Mouse (Mus musculus): Measurements from ENCODE around the gene Qk. TPM values are rescaled to one million over a fixed set of nuclear protein-coding genes. Genes with fewer than 3 reads are reported as not detected.

Gene Qk
- polyA plus RNA-seq, 2 experiments: 9.5 to 29.4 TPM

DNA sequence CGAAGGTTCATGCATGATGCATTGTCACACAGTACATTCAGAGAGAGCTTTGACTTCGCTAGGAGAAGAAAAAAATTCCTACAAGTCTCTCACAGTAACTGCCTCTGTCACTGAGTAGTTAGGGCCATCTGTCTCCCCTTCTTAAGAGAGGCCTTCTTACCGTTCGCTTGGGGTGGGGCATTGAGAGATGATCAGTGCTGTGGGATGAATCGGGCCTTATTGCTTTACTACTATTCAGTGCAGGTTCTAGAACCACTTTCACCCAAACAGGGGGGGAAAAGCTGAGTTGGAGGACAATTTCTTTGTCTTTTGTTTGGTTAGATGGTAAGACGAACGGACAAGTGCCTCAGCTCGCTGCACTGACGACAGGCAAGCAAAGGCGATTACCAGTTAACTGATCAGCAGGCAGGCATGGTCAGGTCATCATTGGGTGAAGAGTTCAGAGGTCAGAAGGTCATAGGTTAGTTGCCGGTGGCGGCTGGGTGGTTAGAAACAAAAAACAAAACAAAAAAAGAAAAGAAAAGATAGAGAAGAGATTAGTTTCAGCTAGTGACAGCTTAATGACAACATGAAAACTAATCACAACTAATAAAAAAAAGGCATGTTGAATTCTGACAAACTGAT lies 110.4 kb downstream of the Qk start:
- H3K27ac ChIP-seq: no peak overlapping the region
- ATAC-seq (ENCODE audit: insufficient read depth): no peak
- 80% methylated on average over 12 of the region's 12 CpGs for WGBS (ENCODE audit: insufficient replicate concordance)

GRCm38 (mm10) chr17:10198662-10199061 lies 121.0 kb downstream of the Qk start:
- H3K4me3 ChIP-seq (ENCODE audit: insufficient read depth in 1 of 2, low read depth in 2 of 2, low read length in 2 of 2): no peak overlapping the region
- no peaks in the 10 kb centered on the region for H3K4me1 ChIP-seq (replicated peaks; ENCODE audit: control insufficient read depth in 2 of 2, insufficient read depth in 2 of 2, low read length in 1 of 2)
- DNase-seq (ENCODE audit: low read depth in 3 of 3, low spot score in 3 of 3) (no peak), ATAC-seq (ENCODE audit: insufficient read depth) (no peak)
- H3K9me3 ChIP-seq (ENCODE audit: control insufficient read depth, low read length): no peaks in the 10 kb centered on the region
- H3K36me3 ChIP-seq (replicated peaks; ENCODE audit: control insufficient read depth, insufficient read depth, low read depth): no peaks in the 10 kb centered on the region
- no peak overlapping the region for H3K27ac ChIP-seq
- WGBS (ENCODE audit: insufficient replicate concordance): 68% methylated on average over 2 of the region's 2 CpGs
- H3K27me3 ChIP-seq (ENCODE audit: control insufficient read depth, insufficient read depth, low read length): no peaks in the 10 kb centered on the region
- H3K9ac ChIP-seq (replicated peaks): no peak overlapping the region
- H3K4me2 ChIP-seq (ENCODE audit: low read depth): no peak overlapping the region
- TF ChIP-seq CTCF (IDR thresholded peaks at IDR 0.05; ENCODE audit: low read depth) (no peak), EP300 (IDR thresholded peaks at IDR 0.05; ENCODE audit: low read depth) (no peak)

More for the DNA sequence above, 110.4 kb downstream of the Qk start:
- no peaks in the 10 kb centered on the region for H3K9me3 ChIP-seq (ENCODE audit: control insufficient read depth, low read length)
- no peak for DNase-seq (ENCODE audit: low read depth in 3 of 3, low spot score in 3 of 3)
- H3K36me3 ChIP-seq (replicated peaks; ENCODE audit: control insufficient read depth, insufficient read depth, low read depth): peaks cover 4% of the 10 kb centered on the region
- H3K4me2 ChIP-seq (ENCODE audit: low read depth): no peak overlapping the region
- no peak overlapping the region for H3K4me3 ChIP-seq (ENCODE audit: insufficient read depth in 1 of 2, low read depth in 2 of 2, low read length in 2 of 2)
- H3K27me3 ChIP-seq (ENCODE audit: control insufficient read depth, insufficient read depth, low read length): no peaks in the 10 kb centered on the region
- no peaks in the 10 kb centered on the region for H3K4me1 ChIP-seq (replicated peaks; ENCODE audit: control insufficient read depth in 2 of 2, insufficient read depth in 2 of 2, low read length in 1 of 2)
- no peak for TF ChIP-seq CTCF (IDR thresholded peaks at IDR 0.05; ENCODE audit: low read depth)
- TF ChIP-seq EP300 (IDR thresholded peaks at IDR 0.05; ENCODE audit: low read depth): no peak
- H3K9ac ChIP-seq (replicated peaks): no peak overlapping the region

DNA sequence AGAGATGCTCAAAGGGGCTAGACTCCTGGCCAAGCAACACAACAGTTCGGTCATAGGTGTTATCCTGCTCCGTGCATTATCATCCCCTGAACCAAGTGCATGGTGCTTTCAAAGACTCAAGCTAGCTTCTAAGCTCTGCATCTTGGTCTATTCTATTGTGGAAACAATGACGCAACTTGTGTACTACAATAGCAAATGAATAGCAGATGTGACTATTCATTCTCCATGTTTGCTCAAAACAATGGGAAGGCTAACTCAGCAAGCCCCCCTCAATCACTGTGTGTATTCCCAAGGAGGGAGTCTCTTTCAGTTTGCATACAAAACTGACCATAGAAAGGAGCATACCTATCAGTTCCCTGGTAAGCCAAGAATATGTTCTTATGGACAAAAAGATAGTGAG lies 121.4 kb downstream of the Qk start:
- no peaks in the 10 kb centered on the region for H3K9me3 ChIP-seq (ENCODE audit: control insufficient read depth, low read length)
- H3K27me3 ChIP-seq (ENCODE audit: control insufficient read depth, insufficient read depth, low read length): no peaks in the 10 kb centered on the region
- ATAC-seq (ENCODE audit: insufficient read depth): no peak
- no peaks in the 10 kb centered on the region for H3K36me3 ChIP-seq (replicated peaks; ENCODE audit: control insufficient read depth, insufficient read depth, low read depth)
- H3K4me1 ChIP-seq (replicated peaks; ENCODE audit: control insufficient read depth in 2 of 2, insufficient read depth in 2 of 2, low read length in 1 of 2): no peaks in the 10 kb centered on the region
- no peak overlapping the region for H3K4me2 ChIP-seq (ENCODE audit: low read depth)
- H3K27ac ChIP-seq: no peak overlapping the region
- TF ChIP-seq CTCF (IDR thresholded peaks at IDR 0.05; ENCODE audit: low read depth) (no peak), EP300 (IDR thresholded peaks at IDR 0.05; ENCODE audit: low read depth) (no peak)
- DNase-seq (ENCODE audit: low read depth in 3 of 3, low spot score in 3 of 3): no peak
- no peak overlapping the region for H3K9ac ChIP-seq (replicated peaks)
- 76% methylated on average over 3 of the region's 3 CpGs for WGBS (ENCODE audit: insufficient replicate concordance)
- H3K4me3 ChIP-seq (ENCODE audit: insufficient read depth in 1 of 2, low read depth in 2 of 2, low read length in 2 of 2): no peak overlapping the region

DNA sequence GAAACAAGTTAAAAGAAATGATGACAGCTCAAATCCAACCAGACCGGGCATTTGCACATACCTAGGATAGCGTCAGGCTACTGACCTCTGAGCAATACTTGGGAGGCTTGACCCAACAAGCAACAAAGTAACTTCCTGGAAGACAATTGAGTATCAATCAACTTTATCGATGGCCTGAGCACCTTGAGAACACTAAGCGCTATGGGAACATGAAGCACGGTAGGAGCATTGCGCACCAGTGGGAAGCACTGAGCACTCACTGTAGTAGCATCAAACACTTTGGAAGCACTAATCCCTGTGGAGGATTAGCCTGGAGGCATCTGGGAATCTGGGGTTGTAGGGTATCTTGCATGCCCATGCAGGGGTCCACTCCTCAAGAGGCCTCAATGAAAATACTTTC lies 124.0 kb downstream of the Qk start:
- Histone ChIP-seq H3K4me3 (ENCODE audit: insufficient read depth in 1 of 2, low read depth in 2 of 2, low read length in 2 of 2) (no peak overlapping the region), H3K27ac (no peak overlapping the region), H3K4me2 (ENCODE audit: low read depth) (no peak overlapping the region), H3K36me3 (replicated peaks; ENCODE audit: control insufficient read depth, insufficient read depth, low read depth) (no peaks in the 10 kb centered on the region), H3K9me3 (ENCODE audit: control insufficient read depth, low read length) (no peaks in the 10 kb centered on the region), H3K27me3 (ENCODE audit: control insufficient read depth, insufficient read depth, low read length) (no peaks in the 10 kb centered on the region), H3K4me1 (replicated peaks; ENCODE audit: control insufficient read depth in 2 of 2, insufficient read depth in 2 of 2, low read length in 1 of 2) (no peaks in the 10 kb centered on the region), H3K9ac (replicated peaks) (no peak overlapping the region)
- no peak for TF ChIP-seq EP300 (IDR thresholded peaks at IDR 0.05; ENCODE audit: low read depth)
- TF ChIP-seq CTCF (IDR thresholded peaks at IDR 0.05; ENCODE audit: low read depth): no peak
- DNase-seq (ENCODE audit: low read depth in 3 of 3, low spot score in 3 of 3) (no peak), ATAC-seq (ENCODE audit: insufficient read depth) (no peak)
- 88% methylated on average over 6 of the region's 6 CpGs for WGBS (ENCODE audit: insufficient replicate concordance)

GRCm38 (mm10) chr17:10190857-10191256 lies 128.8 kb downstream of the Qk start:
- no peak for DNase-seq (ENCODE audit: low read depth in 3 of 3, low spot score in 3 of 3)
- 11% methylated on average over 1 of the region's 1 CpGs for WGBS (ENCODE audit: insufficient replicate concordance)

More at GRCm38 (mm10) chr17:10190857-10191256, 128.8 kb downstream of the Qk start:
- no peak overlapping the region for H3K9ac ChIP-seq (replicated peaks)
- no peaks in the 10 kb centered on the region for H3K9me3 ChIP-seq (ENCODE audit: control insufficient read depth, low read length)
- no peaks in the 10 kb centered on the region for H3K36me3 ChIP-seq (replicated peaks; ENCODE audit: control insufficient read depth, insufficient read depth, low read depth)
- H3K4me3 ChIP-seq (ENCODE audit: insufficient read depth in 1 of 2, low read depth in 2 of 2, low read length in 2 of 2): no peak overlapping the region
- no peaks in the 10 kb centered on the region for H3K27me3 ChIP-seq (ENCODE audit: control insufficient read depth, insufficient read depth, low read length)
- H3K4me2 ChIP-seq (ENCODE audit: low read depth): no peak overlapping the region
- no peak overlapping the region for H3K27ac ChIP-seq
- H3K4me1 ChIP-seq (replicated peaks; ENCODE audit: control insufficient read depth in 2 of 2, insufficient read depth in 2 of 2, low read length in 1 of 2): no peaks in the 10 kb centered on the region
- TF ChIP-seq EP300 (IDR thresholded peaks at IDR 0.05; ENCODE audit: low read depth) (no peak), CTCF (IDR thresholded peaks at IDR 0.05; ENCODE audit: low read depth) (no peak)
- ATAC-seq (ENCODE audit: insufficient read depth): no peak
